Mouse (Mus musculus): ENCODE measurements around the gene Gm525.

The Gm525 gene

DNA sequence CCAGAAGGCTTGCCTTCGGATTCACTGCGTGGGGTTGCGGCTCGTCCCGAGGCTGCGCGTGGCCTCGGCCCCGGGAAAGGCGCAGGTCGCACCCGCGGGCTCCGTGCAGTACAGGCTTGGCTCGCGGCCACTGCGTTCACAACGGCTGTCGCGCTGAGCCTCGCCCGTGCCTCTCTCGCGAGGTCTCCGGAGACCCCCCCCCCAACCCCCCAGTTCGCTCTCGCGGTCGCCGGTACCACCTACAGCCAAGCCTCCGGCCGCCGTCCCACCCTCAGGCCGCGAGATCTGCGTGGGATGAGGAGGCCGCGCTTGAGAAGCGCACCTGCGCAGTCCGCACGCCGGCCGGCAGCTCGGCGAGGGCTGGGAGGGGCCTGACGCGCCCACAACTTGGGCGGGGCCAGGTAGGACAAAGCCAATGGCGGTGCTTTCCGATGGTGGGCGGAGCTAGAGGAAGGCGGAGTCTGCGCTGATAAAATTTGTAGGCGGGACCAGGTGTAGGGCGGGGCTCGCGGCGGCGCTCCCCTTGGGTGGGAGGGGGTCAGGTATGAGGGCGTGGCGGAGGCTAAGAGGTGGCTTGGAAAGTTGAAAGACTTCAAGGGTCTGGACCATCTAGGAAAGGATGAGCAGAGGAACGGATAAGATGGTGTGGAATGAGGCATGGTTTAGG lies 13.1 kb upstream of the Gm525 start:
- in situ Hi-C loops (cut with MboI; ENCODE audit: unreplicated experiment in 2 of 2), result loop anchor here in 1 of 2 experiments (10.0 kb wide), 1 partner anchor 66 kb away; the partner anchor contains the start of gene Trim25

DNA sequence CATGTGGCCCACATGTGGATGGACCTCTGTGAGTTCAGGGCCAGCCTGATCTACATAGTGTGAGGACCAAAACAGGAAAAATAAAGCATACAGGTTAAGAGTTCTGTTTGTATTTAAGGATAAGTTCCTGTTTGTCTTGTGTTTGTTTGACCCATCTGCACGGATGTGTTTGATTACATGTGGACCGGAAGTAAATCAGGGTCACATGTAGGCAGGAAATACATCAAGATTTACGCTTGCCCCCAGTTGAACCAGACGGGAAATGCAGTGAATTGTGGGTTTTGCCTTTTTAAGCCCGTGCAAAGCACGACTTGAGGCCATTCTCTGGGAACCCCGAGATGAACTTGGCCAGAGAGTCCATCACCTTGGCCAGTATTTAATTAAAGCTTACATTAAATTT lies 12.3 kb upstream of the Gm525 start:
- in situ Hi-C loops (cut with MboI; ENCODE audit: unreplicated experiment in 2 of 2), result loop anchor here in 1 of 2 experiments (10.0 kb wide), 1 partner anchor 67 kb away; the partner anchor contains the start of gene Trim25

DNA sequence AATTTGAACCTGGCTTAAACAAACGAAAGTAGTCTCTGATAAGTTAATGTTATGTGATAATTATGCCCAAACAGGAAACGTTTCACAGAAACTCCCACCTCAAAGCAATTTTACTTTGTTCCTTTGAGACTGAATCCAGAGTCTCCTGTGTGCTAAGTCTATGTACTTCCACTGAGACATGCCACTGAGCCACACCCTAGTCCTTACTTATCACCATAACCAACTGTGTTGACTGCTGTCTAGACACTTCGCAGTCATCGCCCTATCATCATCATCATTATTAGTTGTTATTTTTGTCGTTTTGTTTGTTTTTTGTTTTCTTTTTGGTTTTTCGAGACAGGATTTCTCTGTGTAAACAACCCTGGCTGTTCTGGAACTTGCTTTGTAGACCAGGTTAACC lies 9.3 kb upstream of the Gm525 start:
- in situ Hi-C loops (cut with MboI; ENCODE audit: unreplicated experiment in 2 of 2), result loop anchor here in 1 of 2 experiments (10.0 kb wide), 1 partner anchor 70 kb away; the partner anchor contains the start of gene Trim25

GRCm38 (mm10) chr11:89065297-89065696 lies 8.3 kb upstream of the Gm525 start:
- in situ Hi-C loops (cut with MboI; ENCODE audit: unreplicated experiment in 2 of 2), result loop anchor here in 1 of 2 experiments (10.0 kb wide), 1 partner anchor 70 kb away; the partner anchor contains the start of gene Trim25

GRCm38 (mm10) chr11:89066126-89066525 lies 7.5 kb upstream of the Gm525 start:
- in situ Hi-C loops (cut with MboI; ENCODE audit: unreplicated experiment in 2 of 2), result loop anchor here in 1 of 2 experiments (10.0 kb wide), 1 partner anchor 71 kb away; the partner anchor contains the start of gene Trim25

GRCm38 (mm10) chr11:89066750-89067149 lies 6.9 kb upstream of the Gm525 start, which contains the start of gene Dgke:
Dgke (minus strand) TSS chr11:89066850.
- in situ Hi-C loops (cut with MboI; ENCODE audit: unreplicated experiment in 2 of 2), result loop anchor here in 1 of 2 experiments (10.0 kb wide), 1 partner anchor 72 kb away; the partner anchor contains the start of gene Trim25

GRCm38 (mm10) chr11:89067301-89067822 lies 6.3 kb upstream of the Gm525 start:
- in situ Hi-C loops (cut with MboI; ENCODE audit: unreplicated experiment in 2 of 2), result loop anchor here in 1 of 2 experiments (10.0 kb wide), 1 partner anchor 73 kb away; the partner anchor contains the start of gene Trim25

- in situ Hi-C loops (cut with MboI; ENCODE audit: unreplicated experiment in 2 of 2), result loop anchor here in 1 of 2 experiments (10.0 kb wide), 1 partner anchor 73 kb away; the partner anchor contains the start of gene Trim25
Observed at GRCm38 (mm10) chr11:89067871-89068490, 5.7 kb upstream of the Gm525 start.

DNA sequence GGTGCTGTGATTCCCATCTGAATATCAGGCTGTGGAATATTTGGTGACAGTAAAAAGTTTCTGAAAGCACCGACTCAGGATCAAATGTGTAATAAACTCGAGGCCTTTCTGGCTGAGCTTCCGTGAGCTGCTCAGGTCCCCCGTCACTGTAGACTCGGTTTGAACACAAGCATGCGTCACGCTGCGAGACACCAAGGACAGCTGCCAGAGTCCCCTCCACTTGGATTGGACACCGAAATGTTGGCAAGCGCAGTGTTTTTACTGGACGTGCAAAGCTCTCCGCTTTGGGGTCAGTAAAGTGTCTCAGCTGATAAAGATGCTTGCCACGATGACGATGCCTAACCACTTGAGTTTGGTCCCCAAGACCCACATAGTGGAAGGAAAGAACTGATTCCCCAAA lies 5.0 kb upstream of the Gm525 start:
- in situ Hi-C loops (cut with MboI; ENCODE audit: unreplicated experiment in 2 of 2), result loop anchor here in 1 of 2 experiments (10.0 kb wide), 1 partner anchor 74 kb away; the partner anchor contains the start of gene Trim25

DNA sequence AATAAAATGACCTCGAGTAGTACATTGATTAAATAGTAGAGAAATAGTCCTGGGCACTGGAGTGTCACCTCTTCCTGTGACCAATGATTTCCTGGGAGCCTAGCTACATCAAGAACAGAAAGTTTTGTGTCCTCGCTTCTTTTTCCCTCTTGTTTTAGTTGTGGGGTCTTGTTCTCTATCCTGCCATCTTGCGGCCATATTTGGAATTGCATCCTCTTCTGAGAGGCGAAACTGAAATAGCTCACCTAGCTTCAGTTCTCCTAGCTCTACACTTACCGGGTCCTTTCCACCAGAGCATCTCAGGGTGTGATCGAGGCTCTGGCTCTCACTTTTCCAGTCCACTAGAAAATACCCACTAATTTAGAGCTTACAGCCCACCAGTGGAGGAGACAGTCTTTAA lies 4.3 kb upstream of the Gm525 start:
- in situ Hi-C loops (cut with MboI; ENCODE audit: unreplicated experiment in 2 of 2), result loop anchor here in 1 of 2 experiments (10.0 kb wide), 1 partner anchor 75 kb away; the partner anchor contains the start of gene Trim25

- in situ Hi-C loops (cut with MboI; ENCODE audit: unreplicated experiment in 2 of 2), result loop anchor here in 1 of 2 experiments (5.0 to 10.0 kb wide), 2 partner anchors 44 to 1317 kb away; no protein-coding TSS in a partner anchor
Observed at GRCm38 (mm10) chr11:89071522-89071921, 2.1 kb upstream of the Gm525 start.

- in situ Hi-C loops (cut with MboI; ENCODE audit: unreplicated experiment in 2 of 2), result loop anchor here in 1 of 2 experiments (5.0 to 25.0 kb wide), 3 partner anchors 48 to 1562 kb away; partner anchors contain the start of genes Cox11 and Stxbp4
Observed at GRCm38 (mm10) chr11:89074783-89075413, 1.3 kb downstream of the Gm525 start.

GRCm38 (mm10) chr11:89076370-89076821 lies 2.8 kb downstream of the Gm525 start:
- in situ Hi-C loops (cut with MboI; ENCODE audit: unreplicated experiment in 2 of 2), result loop anchor here in 1 of 2 experiments (10.0 to 25.0 kb wide), 2 partner anchors 1322 to 1561 kb away; partner anchors contain the start of genes Cox11 and Stxbp4

DNA sequence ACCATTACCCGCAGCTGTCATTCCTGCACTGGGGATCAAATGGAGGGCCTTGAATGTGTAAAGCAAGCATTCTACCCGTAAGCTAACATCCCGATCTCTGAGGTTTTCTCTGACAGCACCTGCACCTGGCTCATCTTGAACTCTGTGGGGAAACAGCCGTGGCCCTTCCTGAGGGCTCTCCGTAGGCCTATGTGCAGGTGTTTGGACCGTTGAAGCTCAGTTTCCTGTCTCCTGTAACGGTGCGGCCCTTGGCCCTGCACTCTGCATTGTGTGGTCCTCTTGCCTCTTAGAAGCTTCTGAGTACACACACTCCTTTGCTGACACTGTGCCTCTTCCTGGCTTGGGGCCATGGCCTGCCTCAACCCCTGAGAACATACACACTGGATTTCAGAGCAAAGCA lies 4.0 kb downstream of the Gm525 start:
- in situ Hi-C loops (cut with MboI; ENCODE audit: unreplicated experiment in 2 of 2), result loop anchor here in 1 of 2 experiments (10.0 to 25.0 kb wide), 2 partner anchors 1323 to 1560 kb away; partner anchors contain the start of genes Cox11 and Stxbp4

DNA sequence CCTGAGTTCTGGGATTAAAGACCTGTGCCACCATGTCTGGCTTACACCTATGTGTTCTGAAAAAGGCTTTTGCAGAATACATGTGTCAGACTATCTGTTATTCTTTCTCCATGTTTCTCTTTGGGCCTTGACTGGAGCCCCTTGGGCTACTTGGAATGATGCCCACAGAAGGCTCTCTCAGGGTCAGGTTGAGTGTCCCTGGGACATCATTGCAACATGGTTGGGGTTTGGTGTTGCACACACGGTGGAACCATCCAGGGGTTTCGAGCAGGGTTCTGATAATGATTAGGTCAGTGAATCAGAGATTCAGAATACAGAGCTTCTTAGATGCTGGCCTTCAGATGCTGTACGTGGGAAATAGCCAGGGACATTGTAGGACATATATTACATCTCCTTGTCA lies 4.7 kb downstream of the Gm525 start:
- in situ Hi-C loops (cut with MboI; ENCODE audit: unreplicated experiment in 2 of 2), result loop anchor here in 1 of 2 experiments (10.0 to 25.0 kb wide), 2 partner anchors 1324 to 1559 kb away; partner anchors contain the start of genes Cox11 and Stxbp4

DNA sequence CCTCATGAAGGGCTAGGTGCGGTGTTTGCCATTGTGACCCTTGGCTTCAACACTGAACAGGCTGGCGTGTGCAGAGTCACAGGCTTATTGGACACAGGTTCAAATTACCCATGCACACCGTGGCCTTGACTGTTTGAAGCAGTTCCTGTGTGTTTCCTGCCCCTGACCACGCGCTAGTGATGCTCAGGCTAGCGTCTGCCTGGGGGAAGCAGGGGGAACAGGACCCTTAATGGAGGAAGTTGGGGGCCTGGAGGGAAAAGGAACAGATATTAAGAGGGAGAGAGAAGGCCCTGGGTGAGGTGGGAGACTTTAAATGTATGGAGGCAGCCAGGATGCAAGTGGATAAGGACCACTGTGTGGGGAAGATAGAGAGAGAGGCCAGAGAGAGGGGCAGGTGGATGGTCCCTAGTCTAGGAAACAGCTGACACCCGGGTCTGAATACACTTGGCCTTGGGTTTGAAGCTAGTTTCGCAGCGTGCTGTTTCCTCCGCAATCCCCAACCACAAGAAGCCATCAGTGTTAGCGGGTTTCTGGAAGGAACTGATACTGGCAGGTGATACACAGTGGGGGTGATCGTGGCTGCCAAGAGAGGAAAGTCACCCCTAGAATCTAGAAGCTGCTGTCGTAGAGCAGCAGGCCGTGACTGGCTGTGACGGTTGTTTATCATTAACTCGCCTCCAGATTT lies 5.5 kb downstream of the Gm525 start:
- in situ Hi-C loops (cut with MboI; ENCODE audit: unreplicated experiment in 2 of 2), result loop anchor here in 1 of 2 experiments (10.0 to 25.0 kb wide), 2 partner anchors 1324 to 1558 kb away; partner anchors contain the start of genes Cox11 and Stxbp4

- in situ Hi-C loops (cut with MboI; ENCODE audit: unreplicated experiment in 2 of 2), result loop anchor here in 1 of 2 experiments (5.0 to 25.0 kb wide), 2 partner anchors 920 to 1555 kb away; partner anchors contain the start of genes Cox11, Pctp and Stxbp4
Observed at GRCm38 (mm10) chr11:89081906-89082305, 8.3 kb downstream of the Gm525 start.

DNA sequence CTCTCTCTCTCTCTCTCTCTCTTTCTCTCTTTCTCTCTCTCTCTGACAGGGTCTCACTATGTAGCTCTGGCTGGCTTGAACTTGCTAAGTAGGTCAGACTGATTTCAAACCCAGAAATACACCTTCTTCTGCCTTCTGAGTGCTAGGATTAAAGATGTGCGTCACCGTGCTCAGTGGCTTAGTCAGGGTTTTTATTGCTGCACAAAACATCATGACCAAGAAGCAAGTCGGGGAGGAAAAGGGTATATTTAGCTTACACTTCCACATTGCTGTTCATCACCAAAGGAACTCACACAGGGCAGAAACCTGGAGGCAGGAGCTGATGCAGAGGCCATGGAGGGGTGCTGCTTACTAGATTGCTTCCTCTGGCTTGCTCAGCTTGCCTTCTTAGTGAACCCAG lies 9.1 kb downstream of the Gm525 start:
- in situ Hi-C loops (cut with MboI; ENCODE audit: unreplicated experiment in 2 of 2), result loop anchor here in 1 of 2 experiments (5.0 to 25.0 kb wide), 2 partner anchors 920 to 1555 kb away; partner anchors contain the start of genes Cox11, Pctp and Stxbp4

- in situ Hi-C loops (cut with MboI; ENCODE audit: unreplicated experiment in 2 of 2), result loop anchor here in 1 of 2 experiments (5.0 to 25.0 kb wide), 2 partner anchors 918 to 1553 kb away; partner anchors contain the start of genes Cox11, Pctp and Stxbp4
Observed at GRCm38 (mm10) chr11:89084601-89085000, 11.0 kb downstream of the Gm525 start.
